Mouse (Mus musculus) c-Kit-positive CD71-positive TER-119-positive erythroid progenitor cells, embryonic 14.5 days (primary cell): ENCODE measurements at regions not wholly inside any gene's neighbourhood (a gene's known extent, or its start where the extent isn't known, plus 50 kb on each side); places are given as distances from the start of the nearest gene placed in this dataset.
"Not testable (repeated sequence)": the region's sequence is repeated elsewhere in the genome, so short reads cannot be mapped to it uniquely, and the experiment has no call there.

Source experiments
- DNase-seq: peaks from one replicate; pipeline ENCODE4 v3.0.0-alpha.2; 2013; ENCODE audit warnings: low spot score

DNA sequence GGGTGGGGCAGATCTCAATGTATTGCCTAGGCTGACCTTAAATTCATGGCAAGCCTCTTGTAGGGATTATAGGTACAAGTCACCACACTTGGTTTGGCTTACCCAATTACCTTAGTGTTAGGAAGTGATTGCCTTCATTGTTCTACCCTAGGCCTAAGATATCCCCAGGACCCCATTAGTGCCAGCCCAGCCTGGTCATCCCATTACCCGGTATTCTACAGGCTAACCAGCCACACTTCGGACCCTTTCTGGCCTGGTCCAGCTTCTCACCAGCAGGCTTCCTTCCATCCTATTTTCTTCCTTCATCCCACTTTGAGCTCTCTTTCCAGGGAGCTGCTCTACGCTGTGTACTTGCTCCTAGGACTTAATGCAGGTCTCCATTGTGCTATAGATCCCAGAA, 59.5 kb downstream of the Tex35 start:
- no peak for DNase-seq

DNA sequence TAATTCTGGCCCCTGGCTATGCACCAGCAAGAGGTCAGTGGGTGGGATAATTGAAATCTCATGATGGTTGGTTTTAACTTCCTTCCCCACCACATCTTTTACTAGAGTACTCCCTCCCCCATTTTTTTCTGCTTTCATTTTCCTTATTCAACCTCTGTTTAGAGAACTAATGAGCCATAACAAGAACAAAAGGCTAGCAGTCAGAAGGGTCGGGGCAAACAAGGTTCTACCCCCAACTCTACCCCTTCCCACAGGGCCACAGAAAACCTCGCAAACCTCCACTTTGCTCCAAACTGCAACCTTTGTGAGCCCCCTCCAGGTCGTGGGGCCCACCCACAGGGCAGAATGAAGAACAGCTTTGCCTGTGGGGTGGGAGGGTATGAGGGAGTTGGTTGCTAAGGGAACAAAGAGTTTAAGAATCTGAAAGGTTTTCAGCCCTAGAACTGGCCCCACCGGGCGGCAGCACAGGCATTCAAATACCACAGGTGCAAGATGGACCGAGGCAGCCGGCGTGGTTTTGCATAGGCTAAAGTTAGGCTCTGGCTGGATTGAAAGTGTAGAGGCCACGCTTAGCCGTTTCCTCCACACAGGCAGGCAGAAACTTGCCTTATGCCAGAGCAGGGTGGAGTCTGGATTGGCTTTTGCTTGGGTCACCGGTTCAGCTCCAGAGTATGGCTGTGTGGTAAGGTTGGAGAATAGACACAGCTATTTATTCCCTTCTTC, 60.1 kb downstream of the Tex35 start:
- DNase-seq, result no peak

DNA sequence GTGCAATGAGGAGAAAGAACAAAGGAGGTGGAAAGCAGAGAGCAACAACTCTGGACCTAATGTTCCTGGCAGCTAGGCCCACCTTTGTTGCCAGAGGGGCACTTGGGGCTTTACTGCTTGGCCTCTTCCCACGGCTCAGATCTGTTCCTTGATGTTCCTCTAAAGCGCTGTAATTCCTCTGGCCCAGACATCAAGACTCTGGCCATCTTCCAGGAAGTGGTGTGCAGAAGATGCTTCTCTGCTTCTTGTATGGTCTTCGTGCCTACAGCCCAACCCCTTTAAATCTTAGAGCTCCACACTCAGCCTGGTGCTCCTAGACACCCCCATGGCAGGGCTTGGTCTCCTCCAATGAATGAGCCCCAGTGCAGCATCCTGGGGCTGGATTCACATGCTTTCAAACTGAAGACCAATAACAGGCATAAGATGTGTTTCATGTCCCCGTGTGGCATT, 60.7 kb downstream of the Tex35 start:
- no peak for DNase-seq

DNA sequence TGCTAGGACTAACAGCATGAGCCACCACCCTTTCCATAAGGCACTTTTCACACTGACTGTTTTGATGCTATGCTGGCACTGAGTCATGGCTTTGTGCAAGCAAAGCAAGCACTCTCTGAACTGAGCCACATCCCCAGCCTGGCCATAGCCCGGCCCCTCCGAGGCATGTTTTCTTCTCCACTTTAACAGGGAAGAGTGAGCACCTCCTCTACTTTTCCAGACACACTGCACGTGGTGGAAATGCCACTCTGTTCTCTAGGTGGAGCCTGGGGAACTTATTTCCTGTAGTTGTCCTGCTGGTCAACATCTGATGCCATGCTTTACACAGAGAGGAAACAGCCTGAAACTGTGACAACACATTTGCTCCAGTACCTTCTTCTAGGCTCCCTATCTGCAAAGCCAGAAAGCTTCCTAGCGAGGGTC, 61.7 kb downstream of the Tex35 start:
- no peak for DNase-seq

DNA sequence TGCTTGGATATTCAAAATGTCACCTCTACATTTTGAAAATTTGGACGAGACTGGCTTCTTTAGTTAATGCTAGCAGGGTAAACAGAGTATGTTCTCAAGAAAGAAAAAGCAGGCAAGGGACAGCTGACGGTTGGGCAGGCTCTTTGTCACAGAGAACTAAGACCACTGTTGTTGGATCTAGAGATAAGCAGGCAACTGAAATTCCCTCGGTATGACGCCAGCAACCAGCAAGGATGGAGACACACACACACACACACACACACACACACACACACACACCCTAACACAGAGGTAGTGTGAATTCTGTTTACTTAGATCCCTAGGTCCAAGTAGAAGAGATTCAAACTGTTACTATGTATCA, 68.7 kb downstream of the Tex35 start:
- DNase-seq, result peak; percentile 9

DNA sequence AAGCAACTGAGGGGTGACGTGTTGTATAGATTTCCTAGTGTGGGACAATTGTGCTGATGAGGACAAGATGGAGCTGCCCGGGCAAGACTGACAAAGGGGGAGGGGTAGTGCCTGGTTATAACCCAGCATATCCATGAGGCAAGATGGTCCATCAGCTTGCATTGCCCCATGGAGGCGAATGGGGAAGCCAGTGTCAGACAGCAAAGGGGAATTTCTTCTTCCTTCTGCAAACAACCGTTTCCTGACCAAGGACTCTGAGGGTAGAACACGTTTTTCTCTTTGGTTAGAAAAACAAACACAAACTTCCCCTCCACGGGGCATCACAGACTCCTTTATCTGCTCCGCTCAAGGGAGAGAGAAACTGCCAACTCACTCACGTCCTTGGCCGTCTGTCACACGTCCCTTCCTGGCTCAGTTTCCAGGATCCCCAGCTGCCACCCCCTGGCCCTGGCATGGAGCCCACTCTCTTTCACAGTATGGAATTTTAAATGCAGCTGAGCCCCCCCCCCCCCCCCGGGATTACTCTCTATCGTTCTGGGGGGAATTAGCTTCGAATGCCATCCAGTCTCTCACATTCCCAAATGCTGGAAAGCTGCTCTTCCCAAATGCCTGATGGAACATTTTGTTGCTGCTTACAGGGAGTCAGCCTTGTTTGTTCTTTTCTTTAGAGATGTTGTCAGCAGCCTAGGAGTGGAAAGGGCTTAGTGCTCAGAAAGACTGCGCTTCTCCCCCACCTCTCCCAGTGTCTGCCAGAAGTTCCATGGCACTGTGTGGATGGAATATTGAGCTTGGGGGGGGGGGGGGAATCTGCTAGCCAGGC, 69.3 kb downstream of the Tex35 start:
- DNase-seq, result peak; percentile 60

DNA sequence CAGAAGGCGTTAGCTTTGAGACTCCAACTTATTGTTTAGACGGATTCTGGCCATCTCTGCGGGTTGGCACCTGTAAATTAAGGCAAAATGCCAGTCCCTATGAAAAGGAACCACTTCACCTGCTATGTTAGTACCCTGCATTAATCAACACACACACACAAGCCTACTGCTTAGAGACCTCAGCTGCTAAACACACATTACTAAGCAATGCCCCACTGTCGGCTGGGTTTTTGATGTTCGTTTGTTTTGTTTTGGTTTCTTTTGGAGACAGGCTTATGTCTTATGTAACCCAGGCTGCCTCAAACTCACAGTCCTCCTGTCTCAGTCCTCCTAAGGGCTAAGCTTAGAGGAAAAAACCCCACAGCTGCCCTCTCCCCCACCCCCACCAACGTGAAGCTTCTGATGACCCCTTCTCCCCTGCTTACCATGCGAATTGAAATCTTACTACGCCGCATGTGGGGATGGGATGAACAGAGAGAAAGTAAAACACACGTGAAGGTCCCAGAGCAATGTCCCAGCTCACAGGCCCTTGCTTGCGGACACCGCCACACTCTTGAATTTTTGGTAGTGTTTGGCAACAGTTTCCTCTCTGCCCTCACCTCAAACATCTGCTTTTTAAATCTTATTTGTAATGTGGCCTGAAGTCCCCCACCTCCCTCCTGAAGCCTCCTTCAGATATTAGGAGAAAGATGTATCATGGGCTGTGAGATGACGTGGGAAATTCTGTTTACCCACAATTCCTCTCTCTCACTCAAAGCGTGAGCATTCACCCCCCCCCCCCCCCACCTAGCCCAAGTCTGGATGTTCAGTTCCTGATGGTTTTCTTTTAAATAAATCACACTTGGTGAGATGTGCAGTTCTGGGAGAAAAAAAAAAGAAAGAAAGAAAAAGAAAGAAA, 70.1 kb downstream of the Tex35 start:
- peak; percentile 20 for DNase-seq

DNA sequence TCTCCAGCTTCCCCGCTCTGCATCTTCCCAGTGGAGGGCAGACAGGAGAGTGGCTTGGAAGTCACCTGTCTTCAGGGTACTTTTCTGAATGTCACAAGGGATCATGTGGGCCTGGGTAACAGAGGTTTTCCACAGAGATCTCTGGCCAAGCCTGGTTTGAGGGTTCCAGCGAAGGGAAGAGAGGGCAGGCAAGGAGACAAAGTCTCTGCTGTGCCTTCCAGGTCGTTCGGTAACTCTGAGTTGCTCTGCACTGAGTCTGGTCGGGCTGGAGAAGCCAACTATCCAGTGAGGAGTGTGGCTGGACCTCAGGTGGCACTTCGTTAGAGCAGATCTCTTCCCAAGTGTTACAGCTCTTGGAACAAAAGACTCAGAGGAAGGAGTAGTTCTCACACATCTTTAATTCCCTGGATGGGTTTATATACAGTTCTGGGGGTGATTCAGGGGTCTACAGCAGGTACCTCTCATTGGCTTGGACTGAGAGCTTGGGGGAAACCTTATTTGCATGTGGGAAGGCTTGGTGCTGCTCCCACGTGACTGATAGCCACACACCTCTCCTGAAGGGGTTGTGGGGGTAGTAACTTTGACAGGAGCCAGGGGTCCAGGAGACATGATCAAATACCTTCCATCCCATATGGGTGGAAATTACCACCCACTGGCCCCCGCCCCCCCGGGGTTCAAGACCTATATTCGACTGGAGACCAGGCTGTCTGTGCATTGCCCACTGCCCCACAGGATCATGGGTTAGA, 71.1 kb downstream of the Tex35 start:
- no peak for DNase-seq

DNA sequence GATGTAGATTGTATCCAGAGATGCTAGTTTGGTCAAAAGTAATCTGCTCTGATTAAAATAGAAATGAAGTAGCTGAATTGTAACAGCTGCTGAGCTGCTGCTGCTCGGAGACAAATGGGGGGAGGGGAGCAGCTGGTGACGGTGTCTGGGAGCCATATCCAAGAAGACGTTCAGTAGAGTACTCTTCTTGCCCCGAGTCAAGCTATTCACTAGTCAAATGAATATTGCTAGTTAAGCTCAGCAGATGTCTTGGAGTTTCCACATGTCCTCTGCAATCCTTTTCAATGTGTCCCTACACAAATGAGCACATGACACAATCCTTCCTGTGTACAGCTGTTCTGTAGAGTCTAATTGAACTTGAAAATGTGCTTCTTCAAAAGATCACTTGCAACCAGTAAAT, 71.7 kb downstream of the Tex35 start:
- no peak for DNase-seq

DNA sequence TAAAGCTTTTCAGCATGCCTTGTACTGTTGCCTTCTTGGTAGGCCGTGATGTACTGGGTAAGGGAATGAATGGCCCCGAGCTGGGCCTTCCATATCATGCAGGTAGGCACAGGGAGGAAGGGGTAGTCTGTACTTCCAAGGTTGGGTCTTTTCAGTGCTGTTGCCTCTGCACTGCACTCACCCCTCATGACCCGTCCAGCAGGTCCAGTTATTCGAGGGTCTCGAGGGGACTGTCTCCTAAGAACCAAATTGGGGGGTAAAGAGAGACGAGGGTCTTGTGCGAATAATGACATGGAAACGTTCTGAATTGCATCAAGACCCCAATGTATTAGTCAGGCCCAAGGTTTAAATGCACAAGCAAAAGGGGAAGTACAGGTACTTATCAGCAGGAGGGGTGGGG, 73.3 kb downstream of the Tex35 start:
- DNase-seq, result not testable (repeated sequence)

DNA sequence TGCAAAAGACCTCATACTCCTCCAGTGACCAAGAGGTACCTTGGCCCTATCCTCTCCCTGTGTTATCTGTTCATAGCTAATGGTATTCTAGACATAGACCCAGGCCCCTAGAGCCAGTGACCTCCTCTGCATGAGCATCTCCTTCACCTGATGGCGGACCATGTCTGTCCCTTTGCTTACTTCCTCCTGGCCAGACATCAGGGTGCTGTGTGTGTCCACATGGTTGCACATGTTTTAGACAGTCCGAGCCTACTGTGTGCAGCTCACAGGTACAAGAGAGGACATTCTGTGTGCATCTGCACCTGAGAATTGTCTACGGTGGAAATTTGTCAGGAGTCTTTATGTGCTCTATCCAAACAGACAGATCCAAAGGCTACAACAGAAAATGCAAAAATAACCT, 79.8 kb downstream of the Tex35 start:
- DNase-seq, result no peak

DNA sequence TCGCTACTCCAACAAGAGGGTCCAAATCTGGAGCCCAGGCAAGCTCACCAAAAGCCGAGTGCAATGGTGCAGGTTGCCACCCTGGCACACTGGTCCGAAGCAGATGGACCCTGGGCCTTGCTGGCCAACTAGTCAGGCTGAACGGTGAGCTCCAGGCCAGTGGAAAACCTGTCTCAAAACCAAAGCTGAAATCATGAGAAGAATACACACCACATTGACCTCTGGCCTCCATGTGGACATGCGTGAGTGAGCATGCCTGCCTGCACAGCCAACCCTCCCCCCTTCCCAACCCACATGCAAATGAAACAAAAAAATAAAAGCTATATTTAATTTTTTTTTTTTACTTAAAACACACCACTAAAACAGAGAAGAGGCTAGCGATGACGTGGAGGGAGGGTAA, 80.8 kb downstream of the Tex35 start:
- DNase-seq, result no peak

DNA sequence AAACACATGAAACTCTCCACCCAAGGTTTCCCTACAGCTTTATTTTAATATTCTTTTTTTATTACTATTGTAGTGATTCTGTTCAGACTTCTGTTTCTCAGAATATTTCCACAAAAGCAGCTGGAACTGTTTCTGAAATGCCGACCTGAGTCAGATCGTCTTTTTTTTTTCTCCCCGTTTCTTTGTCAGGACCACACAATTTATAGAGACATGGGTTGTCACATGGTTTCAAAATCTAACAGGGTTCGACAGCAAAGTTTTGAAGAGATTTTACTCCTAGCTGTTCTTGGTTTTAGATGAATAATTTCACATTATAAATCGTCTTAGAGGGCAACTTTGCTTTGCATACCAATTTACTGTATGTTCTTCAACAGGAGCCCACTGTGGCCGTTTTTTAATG, 84.0 kb upstream of the Ralgps2 start:
- DNase-seq, result no peak

DNA sequence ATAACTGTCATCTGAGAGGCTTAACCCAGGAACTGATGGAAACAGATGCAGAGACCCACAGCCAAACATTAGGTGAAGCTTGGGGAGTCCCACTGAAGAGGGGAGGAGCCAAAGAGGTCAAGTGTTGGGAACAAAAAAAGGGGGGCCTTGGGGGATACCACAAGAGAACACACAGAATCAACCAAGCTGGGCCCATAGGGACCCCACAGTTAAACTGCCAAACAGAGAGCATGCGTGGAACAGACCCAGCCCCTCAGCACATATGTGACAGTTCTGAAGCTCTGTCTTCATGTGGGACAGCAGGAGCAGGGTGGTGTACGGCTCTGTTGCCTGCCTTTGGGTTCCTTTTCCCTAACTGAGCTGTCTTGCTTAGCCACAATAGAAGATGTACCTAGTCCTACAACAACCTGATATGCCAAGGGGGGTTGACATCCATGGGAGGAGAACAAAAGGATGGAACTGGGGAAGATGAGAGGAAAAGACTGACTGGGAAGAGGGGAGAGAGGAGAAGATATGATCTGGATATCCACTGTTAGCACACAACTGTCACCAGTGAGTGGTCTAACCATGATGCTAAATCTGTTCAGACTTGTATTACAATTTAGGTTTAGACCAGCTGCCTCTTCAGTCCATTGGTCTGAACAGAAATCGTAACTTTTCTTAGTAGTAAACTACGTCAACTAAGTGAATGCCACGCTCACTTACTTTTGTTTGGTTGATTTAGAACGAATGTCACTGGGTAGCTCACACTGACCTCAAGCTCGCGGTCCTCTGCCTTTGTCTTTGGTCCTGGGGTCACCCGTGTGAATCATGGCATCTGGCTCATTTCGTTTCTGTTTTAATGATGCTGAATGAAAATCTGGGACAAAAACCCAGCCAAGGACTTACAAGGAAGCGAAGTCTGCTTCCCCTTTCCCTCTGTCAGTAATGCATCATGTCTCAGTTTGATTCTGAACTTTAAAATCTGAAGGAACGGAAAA, 83.3 kb upstream of the Ralgps2 start:
- DNase-seq, result no peak

DNA sequence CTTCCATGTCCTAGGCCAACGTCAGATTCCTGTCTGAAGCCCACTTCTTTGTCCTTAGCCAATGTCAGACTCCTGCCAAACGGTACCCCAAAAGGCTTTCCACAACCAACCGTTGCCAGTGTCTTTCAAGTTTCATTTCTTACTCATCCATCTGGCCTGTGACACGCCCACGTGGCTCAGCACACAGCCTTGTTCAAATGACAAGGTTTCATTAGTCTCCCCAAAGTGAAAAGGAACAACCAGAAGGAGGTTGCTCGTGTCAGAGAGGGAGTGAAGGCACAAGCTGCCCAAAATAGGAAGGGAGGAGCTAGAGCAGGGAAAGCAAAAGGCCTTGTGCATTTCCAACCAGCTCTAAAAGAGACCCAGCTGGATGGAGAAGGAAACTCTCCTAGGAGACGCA, 80.5 kb upstream of the Ralgps2 start:
- DNase-seq, result no peak

DNA sequence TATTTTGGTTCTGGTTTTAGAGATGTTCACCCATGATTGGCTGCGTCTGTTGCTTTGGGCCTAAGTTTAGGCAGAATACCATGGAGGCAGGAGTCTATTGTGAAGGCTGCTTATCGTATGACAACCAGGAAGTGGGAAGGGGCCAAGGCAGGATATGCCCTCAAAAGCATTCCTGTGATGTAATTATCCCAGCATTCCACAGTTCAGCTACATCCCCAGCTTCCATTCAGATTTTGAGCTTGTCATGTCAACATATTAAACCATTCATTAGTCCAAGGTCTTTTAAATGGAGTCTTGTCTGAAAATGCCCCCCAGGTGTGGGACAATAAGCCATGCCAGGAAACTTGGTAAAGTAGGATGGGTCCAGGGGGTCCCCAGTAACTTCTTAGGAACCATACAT, 79.3 kb upstream of the Ralgps2 start:
- no peak for DNase-seq

DNA sequence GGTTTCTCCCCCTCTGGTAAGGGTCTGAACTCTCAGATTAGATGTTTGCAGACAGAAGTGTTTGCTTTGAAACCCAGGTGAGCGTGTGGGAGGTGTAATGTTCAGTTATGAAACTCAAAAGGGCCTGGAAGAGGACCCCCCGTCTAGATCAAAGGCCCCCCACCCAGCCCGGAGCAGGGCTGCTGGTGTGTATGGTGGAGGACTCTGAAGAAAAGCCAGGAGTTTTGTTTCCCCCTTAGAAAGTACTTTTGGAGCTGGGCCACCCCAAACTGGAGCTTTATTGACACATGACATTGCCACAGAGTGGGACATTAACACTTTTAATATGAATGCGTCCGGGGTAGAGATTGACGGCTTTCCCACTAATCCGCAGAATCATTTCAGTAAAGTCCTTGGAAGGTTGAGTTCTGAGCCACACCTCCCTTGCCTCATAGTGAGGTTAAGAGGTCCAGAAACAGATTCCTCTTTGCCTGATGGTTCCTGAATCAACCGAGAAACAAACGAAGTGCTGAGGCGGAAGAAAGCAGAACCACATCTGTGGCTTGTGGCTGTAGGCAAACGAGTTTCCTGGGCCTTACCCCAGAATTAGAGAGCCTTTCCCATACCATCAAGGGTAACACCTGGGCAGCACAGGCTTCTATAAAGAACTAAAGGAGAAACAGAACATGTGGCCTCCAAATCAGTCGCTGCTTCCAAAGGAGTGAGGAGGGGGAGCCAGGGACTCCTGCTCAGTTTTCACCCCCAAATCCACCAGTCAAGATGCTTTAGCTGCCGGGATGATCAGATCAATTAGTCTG, 78.0 kb upstream of the Ralgps2 start:
- no peak for DNase-seq

DNA sequence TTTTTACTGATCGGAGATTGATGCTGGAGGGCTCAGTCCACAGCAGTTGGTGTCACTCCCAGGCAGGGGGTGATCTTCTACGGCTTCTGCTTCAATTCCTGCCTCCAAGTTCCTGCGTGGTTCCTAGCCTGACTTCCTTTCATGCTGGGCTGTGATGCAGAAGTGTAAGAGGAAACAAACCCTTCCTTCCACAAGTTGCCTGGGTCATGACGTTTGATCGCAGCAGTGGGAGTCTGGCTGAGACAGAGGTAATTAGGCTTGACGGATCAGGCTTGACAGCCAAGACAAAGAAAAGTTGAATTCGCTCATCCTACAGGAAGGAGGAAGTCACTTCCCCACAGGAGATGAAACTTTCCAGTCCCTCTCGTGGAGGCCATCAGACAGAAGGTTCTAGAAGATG, 77.2 kb upstream of the Ralgps2 start:
- no peak for DNase-seq

DNA sequence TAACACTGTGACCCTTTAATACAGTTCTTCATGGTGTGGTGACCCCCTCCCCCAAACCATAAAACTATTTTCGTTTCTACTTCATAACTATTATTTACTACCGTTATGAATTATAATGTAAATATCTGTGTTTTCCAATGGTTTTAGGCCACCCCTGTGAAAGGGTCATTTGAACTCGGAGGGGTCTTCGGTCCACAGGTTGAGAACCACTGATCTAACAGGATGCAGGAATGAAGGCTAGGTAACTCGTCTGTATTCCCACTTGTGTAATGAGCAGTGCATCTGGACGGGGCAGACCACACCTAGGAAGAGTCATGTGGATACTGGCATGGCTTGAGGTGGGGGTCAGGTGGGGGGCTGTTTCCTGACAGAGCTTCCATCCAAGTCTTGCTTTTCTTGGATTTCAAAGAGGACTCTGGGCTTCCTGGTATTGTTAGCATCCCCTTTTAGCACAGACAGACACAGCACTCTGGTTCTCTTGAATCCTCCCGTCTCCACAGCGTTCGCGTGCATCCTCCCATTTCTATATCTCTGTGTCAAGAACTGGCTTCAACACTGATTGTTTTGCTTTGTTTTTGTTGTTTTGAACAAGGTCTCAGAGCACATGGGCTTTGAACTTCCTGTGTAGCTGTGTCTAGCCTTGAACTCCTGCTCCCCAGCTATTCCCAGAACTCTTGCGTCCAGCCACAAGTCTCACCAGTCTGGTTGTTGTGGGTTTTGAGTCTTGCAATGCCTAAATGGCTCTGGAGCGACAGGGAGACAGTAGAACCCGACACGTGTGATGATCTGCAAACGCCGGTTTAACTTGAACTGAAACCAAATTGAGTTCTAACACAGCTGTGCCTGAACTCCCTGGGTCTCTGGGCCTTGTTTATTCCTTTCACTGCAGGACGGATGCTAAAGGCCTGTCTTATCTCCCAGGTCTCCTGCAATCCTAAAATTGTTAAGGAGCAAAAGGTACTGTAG, 75.4 kb upstream of the Ralgps2 start:
- DNase-seq, result no peak
